Mouse (Mus musculus) gastrocnemius, adult 2 months (tissue): ENCODE measurements around the gene Zcchc24. TPM values are rescaled to one million over a fixed set of nuclear protein-coding genes. Genes with fewer than 3 reads are reported as not detected.

ENCODE experiments used
- DNase-seq: peaks from one replicate; pipeline ENCODE4 v3.0.0; 2022
- H3K27ac ChIP-seq: fragments of 200-600 bp; 2 replicates; pipeline ENCODE4 v1.8.1; 2022; ENCODE audit warnings: mild to moderate bottlenecking
- H3K4me3 ChIP-seq: fragments of 200-600 bp; 2 replicates; pipeline ENCODE4 v1.8.1; 2022; ENCODE audit warnings: mild to moderate bottlenecking, moderate library complexity
- CTCF ChIP-seq: fragments of 200-600 bp; IDR thresholded peaks from 2 replicates; pipeline ENCODE4 v1.8.1; 2022; ENCODE audit warnings: antibody characterized with exemption, mild to moderate bottlenecking, moderate library complexity
- intact Hi-C: fragments of 180-260 bp; cut with DNase I; formaldehyde crosslinking; loops from one replicate; pipeline ENCODE4 v1.15.1; 2025
- total RNA-seq, 2 experiments: library from RNA; stranded (reverse); gene quantifications; 2 replicates each; pipeline ENCODE4 v1.2.3; 2021

The Zcchc24 gene
- total RNA-seq, 2 experiments from 2014 or later: 40.6 to 59.3 TPM

DNA sequence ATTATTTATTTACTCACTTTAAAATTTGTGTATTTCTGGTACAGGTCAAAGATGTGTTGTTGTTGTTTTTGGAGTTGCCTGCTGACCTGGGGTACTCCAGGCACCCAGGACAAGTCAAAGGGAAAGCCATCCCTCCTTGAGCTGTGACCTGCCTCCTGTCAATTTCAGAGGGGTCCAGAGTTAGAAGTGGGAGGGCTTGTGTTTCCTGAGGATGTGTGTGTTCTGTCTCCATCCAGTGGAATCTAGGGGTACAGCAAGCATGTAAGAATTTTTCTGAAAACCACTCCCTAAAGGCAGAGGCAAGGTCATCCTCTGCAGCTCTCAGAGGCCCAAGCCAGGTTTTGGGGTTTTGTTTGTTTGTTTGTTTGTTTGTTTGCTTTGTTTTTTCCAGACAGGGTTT, 66.9 kb downstream of the Zcchc24 start:
- DNase-seq: peak; percentile 9
- Histone ChIP-seq H3K27ac (no peak overlapping the region), H3K4me3 (no peak overlapping the region)
- TF ChIP-seq CTCF: peak; percentile 63
- intact Hi-C loops: no loop called here

DNA sequence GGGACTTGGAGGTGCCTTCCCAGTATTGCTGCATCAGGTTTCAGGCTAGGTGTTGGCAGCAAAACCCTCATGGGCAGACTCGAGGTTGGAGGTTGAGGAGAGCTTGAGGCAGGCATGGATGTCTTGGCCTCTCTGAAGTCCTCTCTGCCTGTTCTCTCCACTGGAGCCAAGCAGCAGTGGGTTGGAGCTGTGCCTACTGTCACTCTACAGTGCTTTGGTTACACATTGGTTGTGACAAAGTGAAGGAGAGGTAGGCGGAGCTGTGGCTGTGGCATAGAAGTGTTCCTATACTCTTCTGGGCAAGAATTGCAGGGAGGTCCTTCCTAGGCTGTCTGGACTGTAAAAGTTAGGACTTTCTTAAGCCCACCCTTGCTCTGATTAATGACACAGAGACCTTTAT, 72.5 kb downstream of the Zcchc24 start:
- DNase-seq: no peak
- no peak for TF ChIP-seq CTCF
- intact Hi-C loops: no loop called here
- no peak overlapping the region for H3K4me3 ChIP-seq
- H3K27ac ChIP-seq: no peak overlapping the region

DNA sequence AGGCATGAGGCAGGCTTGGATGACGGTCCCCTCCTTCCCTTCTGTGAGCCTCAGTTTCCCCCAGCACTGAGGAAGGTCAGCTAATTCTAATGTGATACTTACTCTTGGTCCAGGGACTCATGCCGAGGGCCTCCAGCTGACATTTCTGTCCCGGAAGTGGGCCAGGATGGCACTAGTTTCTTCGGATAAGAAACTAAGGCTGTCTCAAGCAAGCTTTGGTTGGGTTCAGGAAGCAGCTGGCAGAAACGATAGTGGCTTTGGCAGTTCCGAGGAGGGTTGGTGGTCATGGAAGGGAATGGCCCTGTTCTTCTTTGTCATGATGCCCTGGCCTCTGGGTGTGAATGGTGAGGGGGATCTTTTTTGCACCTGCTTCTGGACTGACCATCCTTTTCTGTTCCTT, 73.8 kb downstream of the Zcchc24 start:
- TF ChIP-seq CTCF: no peak
- intact Hi-C loops: no loop called here
- Histone ChIP-seq H3K4me3 (peak overlapping the region; percentile 93), H3K27ac (peak overlapping the region; percentile 90)
- DNase-seq: no peak

DNA sequence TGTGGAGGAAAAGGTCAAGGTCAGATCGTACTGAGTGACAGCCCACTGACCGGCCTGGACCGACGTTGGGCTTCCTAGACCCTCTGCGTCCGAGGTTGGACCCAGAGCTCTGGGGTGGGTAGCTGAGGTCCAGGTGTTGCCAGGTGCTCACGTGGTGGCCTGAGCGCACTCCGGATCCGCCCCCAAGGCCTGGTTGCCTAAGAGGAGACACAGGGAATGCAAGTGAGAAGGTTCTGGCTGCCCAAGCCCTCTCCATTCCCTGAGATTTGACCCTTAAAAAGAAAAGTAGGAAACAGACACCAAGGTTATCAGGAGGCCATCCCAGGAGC, 74.3 kb downstream of the Zcchc24 start:
- Histone ChIP-seq H3K27ac (peak overlapping the region; percentile 90), H3K4me3 (peak overlapping the region; percentile 93)
- no peak for TF ChIP-seq CTCF
- DNase-seq: peak; percentile 57
- intact Hi-C loops: no loop called here

DNA sequence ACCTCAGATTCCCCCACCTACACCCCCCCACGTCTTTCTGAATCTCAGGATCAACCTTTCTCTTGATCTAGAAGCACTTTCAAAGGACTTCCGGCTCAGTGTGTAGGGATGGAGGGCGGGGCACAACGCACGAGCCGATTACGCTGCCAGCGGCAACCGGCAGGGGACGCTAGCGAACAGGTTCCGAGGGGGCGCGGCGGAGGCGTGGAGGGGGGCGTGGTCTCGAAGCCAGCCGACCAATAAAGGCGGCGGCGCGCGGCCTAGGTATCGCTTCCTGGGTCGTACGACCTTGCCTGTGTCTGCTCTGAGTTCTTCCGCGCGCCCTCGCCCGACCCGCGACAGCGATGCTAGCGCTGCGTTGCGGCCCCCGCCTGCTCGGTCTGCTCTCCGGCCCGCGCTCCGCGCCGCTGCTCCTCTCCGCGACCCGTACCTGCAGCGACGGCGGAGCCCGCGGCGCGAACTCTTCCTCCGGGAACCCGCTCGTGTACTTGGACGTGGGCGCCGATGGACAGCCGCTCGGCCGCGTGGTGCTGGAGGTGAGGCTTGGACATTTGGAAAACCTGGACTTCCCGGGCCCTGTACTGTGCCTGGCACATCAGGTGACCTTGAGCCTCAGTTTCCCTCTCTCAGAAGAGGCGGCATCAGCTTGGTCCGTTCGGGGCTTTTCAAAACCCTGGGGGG, 74.8 kb downstream of the Zcchc24 start, which contains the start of gene Ppif:
Gene Ppif (plus strand): TSS at position 267 of the 681 bp plus-strand sequence.
- Histone ChIP-seq H3K4me3 (peak within 1 kb of the TSS; percentile 93), H3K27ac (peak within 1 kb of the TSS; percentile 90)
- intact Hi-C loops: no loop called here
- DNase-seq: peak; percentile 97
- peak; percentile 97 for TF ChIP-seq CTCF

DNA sequence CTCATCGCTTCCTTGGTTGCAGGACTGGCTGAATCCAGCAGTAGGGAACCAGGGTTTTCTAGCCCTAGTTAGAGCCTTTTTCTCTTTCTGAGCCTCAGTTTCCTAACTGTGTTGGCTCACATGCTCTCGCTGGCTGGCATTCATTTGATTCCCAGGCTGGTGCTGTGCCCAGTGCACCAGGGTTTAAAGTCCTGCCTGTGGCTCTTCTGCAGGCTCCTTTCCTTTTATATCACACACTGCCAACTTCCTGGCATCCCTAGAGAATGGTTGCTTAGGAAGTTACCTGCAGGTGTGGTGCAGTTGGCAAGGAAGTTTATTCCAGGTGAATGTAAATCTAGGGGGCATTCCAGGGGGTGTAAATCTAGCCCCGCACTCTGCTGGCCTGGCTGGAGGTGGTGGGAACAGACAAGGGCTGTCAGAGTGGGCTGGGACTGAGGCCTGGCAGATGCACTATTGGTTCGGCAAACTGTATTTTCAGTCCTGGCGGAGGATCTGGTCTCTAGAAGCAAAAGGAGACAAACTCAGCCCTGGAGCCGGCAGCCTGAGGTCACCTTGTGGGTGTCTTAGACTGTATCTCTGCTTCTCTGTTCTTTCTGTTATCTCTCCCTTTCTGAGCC, 75.5 kb downstream of the Zcchc24 start:
- H3K27ac ChIP-seq: peak overlapping the region; percentile 72
- no peak for TF ChIP-seq CTCF
- no peak for DNase-seq
- H3K4me3 ChIP-seq: peak overlapping the region; percentile 93
- intact Hi-C loops: no loop called here

DNA sequence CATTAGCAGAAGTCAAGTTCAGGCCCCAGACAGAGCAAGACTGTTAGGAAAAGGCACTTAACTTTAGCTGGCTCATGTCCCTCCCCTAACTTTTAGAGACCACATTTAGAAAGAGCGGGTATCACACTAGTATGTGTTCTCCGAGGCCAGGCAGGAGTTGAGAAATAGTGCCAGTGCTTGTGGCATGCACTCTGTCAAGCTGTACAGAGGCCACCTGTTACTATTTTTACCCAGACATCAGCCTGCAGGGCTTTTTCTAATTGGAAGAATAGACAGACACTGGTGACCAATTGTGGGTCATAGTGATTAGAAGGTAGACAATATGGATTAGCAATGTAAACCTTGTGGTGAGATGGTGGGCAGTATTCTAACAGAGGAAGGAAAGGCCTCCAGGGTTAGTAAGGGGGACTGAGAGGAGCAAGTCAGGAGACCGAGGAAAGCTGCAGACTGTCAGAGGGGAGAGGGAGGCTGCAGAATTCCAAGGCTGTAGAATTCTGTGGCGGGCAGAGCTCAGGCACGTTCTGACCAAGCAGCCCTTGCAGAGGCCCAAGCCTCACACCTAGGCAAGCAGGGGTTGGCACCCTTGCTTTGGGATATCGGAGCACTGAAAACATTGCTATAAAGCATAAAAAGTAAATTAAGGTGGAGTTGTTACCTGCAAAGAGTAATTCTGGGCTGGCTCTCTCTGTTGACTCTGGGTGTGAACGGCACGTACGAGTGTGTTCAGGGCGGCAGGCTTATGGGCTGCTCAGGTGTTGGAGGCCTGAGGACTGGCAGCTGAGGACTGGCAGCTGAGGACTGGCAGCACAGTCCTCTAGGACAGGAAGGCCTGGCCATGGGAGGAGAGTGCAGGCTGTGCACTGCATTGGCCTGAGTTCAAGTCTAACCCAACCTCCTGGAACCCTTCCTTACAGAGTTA, 81.6 kb downstream of the Zcchc24 start:
- TF ChIP-seq CTCF: no peak
- peak overlapping the region; percentile 56 for H3K27ac ChIP-seq
- DNase-seq: peak; percentile 49
- H3K4me3 ChIP-seq: no peak overlapping the region
- intact Hi-C loops: no loop called here

DNA sequence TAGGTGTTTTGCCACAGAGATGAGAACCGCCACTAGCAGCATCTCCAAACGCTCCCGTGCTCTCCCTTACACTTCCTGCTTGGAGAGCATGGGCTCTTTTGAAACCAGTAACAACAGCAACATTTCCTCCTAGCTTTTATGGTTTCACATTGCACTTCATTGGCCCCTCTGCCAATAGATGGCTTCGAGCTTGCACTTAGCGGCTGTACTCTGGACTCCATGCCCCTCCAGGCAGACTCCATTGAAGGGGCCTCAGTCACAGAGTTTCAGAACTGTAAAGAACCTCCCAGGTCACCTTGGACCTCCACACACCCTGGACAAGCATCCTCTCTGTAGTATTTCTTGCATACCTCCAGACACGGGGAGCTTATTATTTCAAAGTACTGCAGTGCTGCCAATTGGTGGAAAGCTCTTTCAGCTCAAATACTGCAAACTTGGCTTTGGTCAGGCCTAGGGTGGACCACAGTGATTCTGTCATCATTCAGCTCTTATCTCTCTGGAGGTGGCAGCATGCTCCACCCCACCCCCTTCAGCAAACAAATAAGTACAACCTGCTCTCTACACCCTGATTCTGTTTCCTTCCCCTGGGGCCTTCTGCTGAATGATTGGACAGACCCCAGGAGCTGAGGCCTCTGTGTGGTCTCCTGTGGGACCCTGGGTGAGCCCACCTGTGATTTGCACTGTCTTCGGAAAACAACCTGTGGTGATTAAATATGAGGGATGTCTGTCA, 82.5 kb downstream of the Zcchc24 start:
- no peak for DNase-seq
- no peak overlapping the region for H3K4me3 ChIP-seq
- intact Hi-C loops: no loop called here
- no peak for TF ChIP-seq CTCF
- peak overlapping the region; percentile 38 for H3K27ac ChIP-seq

DNA sequence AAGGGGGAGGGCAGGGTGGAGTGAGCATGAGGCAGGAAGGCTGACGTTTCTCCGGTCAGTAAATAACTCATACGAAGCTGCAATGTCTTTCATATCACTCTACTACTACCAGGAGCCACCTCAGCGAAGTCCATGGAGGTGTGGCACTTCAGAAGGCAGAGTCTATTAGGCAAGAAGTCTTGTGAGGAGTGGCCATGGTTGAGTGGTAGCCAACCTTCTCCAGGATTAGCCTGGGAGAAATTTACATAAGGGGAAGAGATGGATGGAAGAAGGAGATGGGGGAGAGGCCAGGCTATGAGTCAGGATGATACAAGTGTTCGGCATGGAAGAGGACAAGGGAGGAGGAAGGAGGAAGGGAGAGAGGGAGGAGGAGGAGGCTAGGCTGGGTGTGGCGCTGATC, 86.8 kb downstream of the Zcchc24 start:
- intact Hi-C loops: no loop called here
- no peak for TF ChIP-seq CTCF
- DNase-seq: no peak
- Histone ChIP-seq H3K27ac (no peak overlapping the region), H3K4me3 (no peak overlapping the region)

DNA sequence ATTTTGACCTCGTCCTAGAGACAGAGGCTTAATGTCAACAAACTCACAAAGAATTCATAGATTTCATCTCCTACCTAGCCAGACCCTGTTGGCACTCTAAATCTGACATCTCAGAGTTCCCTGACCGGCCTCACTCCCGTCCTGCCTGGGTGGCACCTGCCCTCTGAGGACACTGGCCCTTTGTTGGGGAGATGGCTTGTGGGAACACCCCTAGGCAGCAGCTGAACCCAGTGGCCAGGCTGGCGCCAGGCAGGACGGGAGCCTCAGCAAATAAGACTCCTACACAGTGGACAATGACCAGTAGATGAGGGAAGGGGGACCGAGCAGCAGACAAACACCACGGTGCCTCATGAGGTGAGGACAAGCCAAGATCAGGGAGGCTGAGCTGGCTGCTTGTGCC, 89.2 kb downstream of the Zcchc24 start:
- H3K27ac ChIP-seq: no peak overlapping the region
- no peak for DNase-seq
- intact Hi-C loops: no loop called here
- no peak overlapping the region for H3K4me3 ChIP-seq
- no peak for TF ChIP-seq CTCF

DNA sequence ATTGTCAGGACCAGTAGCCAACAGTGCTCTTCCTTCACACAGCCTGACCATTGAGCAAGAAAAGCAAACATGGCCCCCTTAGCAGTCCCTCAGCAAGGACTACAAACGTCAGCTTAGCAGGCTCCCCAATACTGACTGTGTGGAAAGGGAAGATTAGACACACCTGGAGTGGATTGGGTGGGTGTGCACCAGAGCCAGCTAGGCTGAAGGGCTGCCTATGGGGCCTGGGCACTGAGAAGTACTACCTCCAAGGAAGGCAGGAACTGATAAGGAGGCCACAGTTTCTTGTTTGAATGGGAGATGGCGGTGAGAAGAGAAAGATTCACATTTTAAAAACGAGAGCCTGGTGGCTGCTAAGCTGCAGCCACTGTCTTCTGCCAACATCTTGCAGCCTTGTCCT, 101.3 kb downstream of the Zcchc24 start:
- DNase-seq: no peak
- Histone ChIP-seq H3K27ac (no peak overlapping the region), H3K4me3 (no peak overlapping the region)
- no peak for TF ChIP-seq CTCF
- intact Hi-C loops: no loop called here

DNA sequence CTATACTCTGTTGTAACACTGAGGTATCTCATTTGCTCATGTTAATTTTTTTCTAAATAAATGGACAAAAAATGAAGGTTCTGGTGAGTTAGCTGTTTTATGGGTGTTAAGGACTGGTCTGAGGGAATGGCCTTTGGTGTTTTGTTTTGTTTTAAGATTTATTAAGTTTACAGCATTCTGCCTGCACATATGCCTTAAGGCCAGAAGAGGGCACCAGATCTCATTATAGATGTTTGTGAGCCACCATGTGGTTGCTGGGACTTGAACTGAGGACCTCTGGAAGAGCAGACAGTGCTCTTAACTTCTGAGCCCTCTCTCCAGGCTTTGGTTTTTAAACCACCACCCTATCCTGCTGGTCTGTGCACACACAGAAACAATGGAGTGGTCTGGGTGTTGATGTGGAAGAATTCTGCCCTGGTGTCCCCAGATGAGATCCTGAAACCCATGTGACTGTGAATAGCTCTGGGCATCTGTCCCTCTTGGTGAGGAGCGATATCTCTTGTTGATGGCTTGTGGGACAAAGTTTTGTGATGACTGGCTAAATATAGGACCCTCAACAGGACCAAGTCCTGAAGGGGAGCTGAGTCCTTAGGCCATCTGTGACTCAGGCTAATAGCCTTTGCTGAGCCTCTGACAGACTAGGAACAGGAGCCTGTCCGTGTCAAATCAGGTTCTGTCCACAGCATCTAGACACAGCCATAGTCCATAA, 102.0 kb downstream of the Zcchc24 start:
- Histone ChIP-seq H3K4me3 (no peak overlapping the region), H3K27ac (no peak overlapping the region)
- peak; percentile 65 for TF ChIP-seq CTCF
- intact Hi-C loops: no loop called here
- no peak for DNase-seq
